Mouse (Mus musculus) midbrain, embryonic 11.5 days (tissue): Measurements from ENCODE around the gene Snrpd2. TPM values are rescaled to one million over a fixed set of nuclear protein-coding genes. Genes with fewer than 3 reads are reported as not detected.
A peak's percentile ranks its signal among the peaks of the same experiment; 100 is the strongest.

Experiments
- ATAC-seq: fragments of 200-750 bp; cut with Nextera tagmentation; 2 replicates; pipeline ENCODE4 v1.8.0; 2017; ENCODE audit warnings: moderate TSS enrichment, moderate library complexity; ENCODE audit not compliant: low FRiP score
- DNase-seq: peaks from one replicate; pipeline ENCODE4 v3.0.0; 2015; ENCODE audit warnings: low spot score; ENCODE audit errors: missing footprints
- H3K27ac ChIP-seq: fragments of 300-500 bp; sonication (generic); 2 replicates; pipeline ENCODE4 v1.5.1; 2014; ENCODE audit warnings: low read depth, low read length
- H3K27me3 ChIP-seq: fragments of 300-500 bp; sonication (generic); 2 replicates; pipeline ENCODE4 v1.6.1; 2014; ENCODE audit warnings: mild to moderate bottlenecking, low read length, moderate library complexity, mixed read lengths; ENCODE audit not compliant: control insufficient read depth, insufficient read depth
- H3K36me3 ChIP-seq: fragments of 300-500 bp; sonication (generic); 2 replicates; pipeline ENCODE4 v1.6.1; 2014; ENCODE audit warnings: mild to moderate bottlenecking, low read length, moderate library complexity, mixed read lengths; ENCODE audit not compliant: control insufficient read depth, insufficient read depth
- H3K4me1 ChIP-seq: fragments of 300-500 bp; sonication (generic); 2 replicates; pipeline ENCODE4 v1.6.1; 2014; ENCODE audit warnings: low read length; ENCODE audit not compliant: control insufficient read depth, insufficient read depth
- H3K4me2 ChIP-seq: fragments of 300-500 bp; sonication (generic); 2 replicates; pipeline ENCODE4 v1.6.1; 2014; ENCODE audit warnings: mild to moderate bottlenecking, moderate library complexity
- H3K4me3 ChIP-seq: fragments of 300-500 bp; sonication (generic); 2 replicates; pipeline ENCODE4 v1.5.1; 2014; ENCODE audit warnings: low read depth, low read length
- H3K9ac ChIP-seq: fragments of 300-500 bp; sonication (generic); 2 replicates; pipeline ENCODE4 v1.6.1; 2014; ENCODE audit warnings: low read length
- H3K9me3 ChIP-seq: fragments of 300-500 bp; sonication (generic); 2 replicates; pipeline ENCODE4 v1.6.1; 2016; ENCODE audit warnings: low read length; ENCODE audit not compliant: control insufficient read depth
- WGBS: fragments of 180-500 bp; shearing (Covaris S2); extraction: QIAGEN DNeasy Blood & Tissue Kit; methylation state at CpG from one replicate; pipeline ENCODE4 v1.1.7; 2014; 5-methylcytosine and 5-hydroxymethylcytosine counted together
- polyA plus RNA-seq: library from polyadenylated mRNA; unstranded; fragments of >200 nt; fragmentation: Nextera tagmentation; extraction: Ambion mirVana; gene quantifications from 2 replicates; pipeline ENCODE4 v1.2.1, GENCODE M21; 2014

The Snrpd2 gene
- polyA plus RNA-seq, 1 experiment from 2014 or later, result 160 TPM

DNA sequence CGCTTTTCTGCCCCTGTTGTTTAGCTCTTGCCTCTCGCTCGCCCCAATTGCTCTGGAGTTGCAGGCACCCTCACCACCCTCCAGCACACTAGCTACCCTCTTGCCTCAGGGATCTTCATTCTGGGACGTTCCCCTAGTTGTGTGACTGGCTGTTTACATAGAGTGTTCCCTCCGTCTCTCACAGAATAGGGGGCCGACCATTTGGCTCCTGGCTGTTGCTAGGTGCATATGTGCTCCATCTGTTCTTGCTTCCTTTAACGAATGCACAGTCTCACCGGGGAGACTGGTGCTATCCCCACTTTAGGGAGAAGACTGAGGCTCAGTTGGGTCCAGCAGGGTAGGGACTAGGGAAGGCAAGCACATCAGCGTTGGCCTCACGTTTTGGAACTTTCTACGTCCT lies 9.1 kb downstream of the Snrpd2 start:
- no peak for ATAC-seq

DNA sequence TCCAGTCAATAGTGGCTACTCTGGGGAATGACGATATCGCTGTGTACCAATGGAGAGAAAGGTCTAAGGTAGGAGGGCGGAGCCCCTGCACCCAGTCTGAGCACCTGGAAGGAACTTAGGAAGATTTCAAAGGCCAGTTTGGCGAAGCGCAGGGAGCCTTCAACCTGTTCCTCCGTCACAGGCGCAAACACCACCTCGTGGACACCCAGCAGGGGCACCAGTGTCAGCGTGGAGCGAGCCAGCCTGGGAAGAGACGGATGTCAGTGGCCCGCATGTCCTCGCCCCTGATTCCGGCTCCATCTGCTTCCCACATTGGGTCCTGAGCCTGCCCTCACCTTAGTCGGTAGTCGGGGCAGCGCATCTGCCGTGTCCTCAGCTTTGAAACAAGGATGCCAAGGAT lies 9.9 kb downstream of the Snrpd2 start:
- no peak for ATAC-seq
- H3K4me2 ChIP-seq, result no peak overlapping the region

More for the DNA sequence above, 9.1 kb downstream of the Snrpd2 start:
- Histone ChIP-seq H3K4me1 (peaks cover 4% of the 10 kb centered on the region), H3K9me3 (no peaks in the 10 kb centered on the region), H3K27ac (no peak overlapping the region), H3K36me3 (no peaks in the 10 kb centered on the region; the same call in 1 of the 2 replicates), H3K4me2 (no peak overlapping the region), H3K9ac (no peak overlapping the region), H3K4me3 (no peak overlapping the region), H3K27me3 (peaks cover 19% of the 10 kb centered on the region)
- no peak for DNase-seq
- WGBS, result 75% methylated on average over 11 of the region's 11 CpGs

DNA sequence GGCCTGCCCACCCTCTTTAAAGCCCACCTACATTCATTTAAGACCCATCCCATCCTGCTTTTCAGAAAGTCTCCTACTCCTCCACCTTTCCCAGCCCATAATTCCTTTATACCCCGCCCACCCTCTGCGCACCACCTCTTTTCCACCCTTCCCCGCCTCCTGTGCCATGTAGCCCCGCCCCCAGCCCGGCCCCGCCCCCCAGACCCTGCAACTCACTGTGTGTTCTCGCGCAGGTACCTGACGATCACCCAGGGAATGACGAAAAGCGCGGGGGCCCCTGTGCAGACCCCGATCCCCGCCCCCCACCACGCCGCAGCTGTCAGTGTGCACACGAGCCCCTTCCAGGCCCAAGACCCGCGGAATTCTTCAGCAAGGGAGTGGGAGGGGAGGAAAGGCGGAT lies 10.6 kb downstream of the Snrpd2 start:
- DNase-seq, result peak; percentile 93
- Histone ChIP-seq H3K36me3 (no peaks in the 10 kb centered on the region), H3K4me2 (peak overlapping the region; percentile 46), H3K4me1 (peaks cover 11% of the 10 kb centered on the region), H3K9me3 (no peaks in the 10 kb centered on the region), H3K27me3 (peaks cover 30% of the 10 kb centered on the region), H3K27ac (no peak overlapping the region), H3K9ac (peak overlapping the region; percentile 11; the same call in 1 of the 2 replicates), H3K4me3 (peak overlapping the region; percentile 22)
- 3% methylated on average over 20 of the region's 20 CpGs for WGBS
- ATAC-seq, result peak; percentile 20; the same call in 1 of the 2 replicates

More for the DNA sequence above, 9.9 kb downstream of the Snrpd2 start:
- 12% methylated on average over 18 of the region's 18 CpGs for WGBS
- no peak for DNase-seq
- Histone ChIP-seq H3K27ac (no peak overlapping the region), H3K4me3 (no peak overlapping the region), H3K9ac (no peak overlapping the region), H3K36me3 (no peaks in the 10 kb centered on the region), H3K27me3 (peaks cover 24% of the 10 kb centered on the region), H3K4me1 (peaks cover 5% of the 10 kb centered on the region), H3K9me3 (no peaks in the 10 kb centered on the region)

DNA sequence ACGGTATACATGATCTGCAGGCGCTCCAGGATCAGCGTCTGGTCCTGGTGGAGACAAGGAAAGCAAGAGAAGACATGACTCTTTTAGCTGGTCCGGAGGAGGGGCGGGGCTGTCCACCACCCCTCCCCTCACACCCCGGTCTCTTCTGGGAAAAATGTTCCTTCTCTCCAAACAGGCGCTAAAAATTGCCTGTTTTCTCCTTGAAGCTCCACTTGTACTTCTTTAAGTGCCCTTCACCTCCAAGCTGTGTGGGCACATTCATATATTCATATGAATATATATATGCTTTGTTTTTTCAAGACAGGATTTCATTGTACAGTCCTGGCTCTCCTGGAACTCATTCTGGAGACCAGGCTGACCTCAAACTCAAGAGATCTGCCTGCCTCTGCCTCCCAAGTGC lies 13.4 kb downstream of the Snrpd2 start:
- Histone ChIP-seq H3K27ac (no peak overlapping the region), H3K4me2 (no peak overlapping the region), H3K9me3 (peaks cover 2% of the 10 kb centered on the region; the same call in 1 of the 2 replicates), H3K27me3 (peaks cover 33% of the 10 kb centered on the region), H3K9ac (no peak overlapping the region), H3K4me1 (peaks cover 13% of the 10 kb centered on the region), H3K4me3 (no peak overlapping the region), H3K36me3 (no peaks in the 10 kb centered on the region)
- 90% methylated on average over 7 of the region's 7 CpGs for WGBS
- ATAC-seq, result no peak
- DNase-seq, result no peak

DNA sequence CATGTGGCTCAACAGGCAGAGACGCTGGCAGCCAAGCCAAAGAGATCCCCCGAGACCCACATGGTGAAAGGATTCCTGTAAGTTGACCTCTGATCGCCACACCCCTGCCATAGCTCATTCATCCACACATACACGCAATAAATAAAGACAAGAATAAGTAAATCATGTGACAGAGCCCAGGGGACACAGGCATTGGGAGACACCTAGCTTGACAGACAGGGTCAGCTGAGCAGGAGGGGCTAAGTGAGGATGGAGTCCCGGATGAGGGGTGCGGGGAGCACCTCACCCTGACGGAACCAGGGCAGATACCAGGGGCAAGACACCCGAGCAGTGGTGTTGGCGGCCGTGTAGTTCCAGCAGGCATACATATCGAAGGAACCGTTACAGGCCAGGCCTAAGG lies 14.2 kb downstream of the Snrpd2 start:
- Histone ChIP-seq H3K4me2 (no peak overlapping the region), H3K4me3 (no peak overlapping the region), H3K36me3 (no peaks in the 10 kb centered on the region), H3K4me1 (peaks cover 13% of the 10 kb centered on the region), H3K27me3 (peaks cover 33% of the 10 kb centered on the region), H3K9ac (no peak overlapping the region), H3K27ac (no peak overlapping the region), H3K9me3 (peaks cover 2% of the 10 kb centered on the region; the same call in 1 of the 2 replicates)
- ATAC-seq (no peak), DNase-seq (no peak)
- 34% methylated on average over 12 of the region's 12 CpGs for WGBS

DNA sequence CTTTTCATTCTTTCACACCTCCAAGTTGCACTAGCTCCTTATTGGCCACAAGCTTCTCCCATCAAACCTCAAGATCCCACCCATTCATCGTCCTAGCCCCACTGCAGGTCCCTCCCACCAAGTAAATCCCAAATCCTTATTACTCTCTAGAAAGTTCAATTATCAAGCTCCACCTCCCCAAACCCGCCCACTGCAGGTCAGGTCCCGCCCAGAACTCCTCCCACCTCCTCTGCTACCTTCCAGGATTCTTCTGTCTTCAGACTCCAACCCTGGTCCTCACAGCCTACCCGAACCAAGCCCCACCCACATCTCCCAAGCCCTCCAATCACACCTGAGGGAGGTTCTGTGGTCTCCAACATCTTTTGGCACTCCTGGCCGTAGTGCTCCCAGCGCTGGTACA lies 14.7 kb downstream of the Snrpd2 start:
- Histone ChIP-seq H3K9me3 (peaks cover 2% of the 10 kb centered on the region; the same call in 1 of the 2 replicates), H3K9ac (no peak overlapping the region), H3K4me3 (no peak overlapping the region), H3K27ac (no peak overlapping the region), H3K4me1 (peaks cover 13% of the 10 kb centered on the region), H3K4me2 (0 out of 2 replicates have a peak overlapping the region, but pooled peaks have one; percentile 11), H3K27me3 (peaks cover 32% of the 10 kb centered on the region), H3K36me3 (no peaks in the 10 kb centered on the region)
- ATAC-seq, result no peak
- 1% methylated on average over 6 of the region's 6 CpGs for WGBS
- DNase-seq, result no peak

DNA sequence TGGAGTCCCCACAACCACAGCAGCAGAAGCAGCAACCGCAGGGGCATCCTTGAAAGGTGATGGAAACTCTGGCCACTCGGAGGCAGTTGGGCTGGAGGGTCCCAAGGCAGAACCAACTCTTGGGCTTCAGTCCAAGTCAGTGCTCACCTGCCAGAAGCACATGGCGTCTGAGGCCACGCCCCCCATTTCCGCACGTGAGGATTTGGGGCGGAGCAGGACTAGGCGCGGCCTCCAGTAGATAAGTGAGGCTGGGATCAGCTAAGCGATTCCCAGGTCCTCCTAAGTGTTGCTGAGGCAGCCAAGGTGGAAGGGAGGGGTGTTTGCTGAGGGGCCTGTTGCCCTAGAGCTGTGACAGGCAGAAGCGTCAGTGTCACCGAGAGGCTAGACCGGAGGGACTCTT lies 15.5 kb downstream of the Snrpd2 start:
- Histone ChIP-seq H3K4me1 (peaks cover 13% of the 10 kb centered on the region), H3K9me3 (peaks cover 2% of the 10 kb centered on the region; the same call in 1 of the 2 replicates), H3K4me3 (no peak overlapping the region), H3K9ac (no peak overlapping the region), H3K27me3 (peaks cover 25% of the 10 kb centered on the region), H3K4me2 (peak overlapping the region; percentile 13; the same call in 1 of the 2 replicates), H3K27ac (no peak overlapping the region), H3K36me3 (no peaks in the 10 kb centered on the region)
- WGBS, result 2% methylated on average over 13 of the region's 13 CpGs
- no peak for DNase-seq
- no peak for ATAC-seq

DNA sequence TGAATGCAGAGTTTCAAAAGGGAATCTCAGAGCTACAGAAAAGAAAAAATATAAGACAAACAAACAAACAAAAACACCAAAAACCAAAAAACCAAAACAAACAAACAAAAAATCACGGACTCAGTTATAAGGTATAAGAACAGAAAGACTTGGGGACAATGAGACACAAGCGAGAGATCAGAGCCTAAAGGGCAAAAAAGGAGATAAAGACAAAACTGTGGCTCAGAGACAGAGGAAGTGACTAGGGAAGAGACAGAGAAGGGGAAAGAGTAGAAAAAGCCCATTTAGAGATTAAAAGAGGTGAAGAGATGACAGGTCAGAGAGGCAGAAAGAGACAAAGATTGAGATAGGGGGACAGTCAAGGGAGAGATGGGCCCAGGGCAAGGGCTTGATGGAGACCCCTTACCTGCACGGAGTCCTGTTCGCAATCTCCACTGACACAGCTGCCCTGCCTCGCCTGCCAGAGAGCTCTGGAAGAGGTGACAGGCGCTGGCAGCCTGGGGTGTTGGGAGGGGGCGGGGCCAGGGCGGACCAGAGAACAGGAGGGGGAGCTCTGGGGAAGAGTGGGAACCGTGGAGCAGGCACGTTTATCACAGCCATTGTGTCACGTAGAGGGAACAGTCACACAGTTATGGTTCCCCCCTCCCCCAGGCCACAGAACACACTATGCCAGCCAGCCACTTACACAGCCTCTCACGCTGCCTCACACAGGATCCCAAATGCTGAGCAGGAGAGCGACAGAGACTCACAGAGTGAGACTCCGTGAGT lies 16.3 kb downstream of the Snrpd2 start, which contains the start of gene Gipr:
Gene Gipr (minus strand): TSS at position 472 of the 768 bp plus-strand sequence.
- Histone ChIP-seq H3K4me1 (peaks cover 13% of the 10 kb centered on the region), H3K36me3 (no peaks in the 10 kb centered on the region), H3K9ac (peak within 1 kb of the TSS; percentile 27; the same call in 1 of the 2 replicates), H3K4me3 (no peak within 1 kb of the TSS), H3K27ac (no peak within 1 kb of the TSS), H3K27me3 (peaks cover 21% of the 10 kb centered on the region), H3K4me2 (peak within 1 kb of the TSS; percentile 13), H3K9me3 (peaks cover 2% of the 10 kb centered on the region; the same call in 1 of the 2 replicates)
- WGBS, result 12% methylated on average over 14 of the region's 14 CpGs
- DNase-seq (no peak), ATAC-seq (peak; percentile 45; the same call in 1 of the 2 replicates)

DNA sequence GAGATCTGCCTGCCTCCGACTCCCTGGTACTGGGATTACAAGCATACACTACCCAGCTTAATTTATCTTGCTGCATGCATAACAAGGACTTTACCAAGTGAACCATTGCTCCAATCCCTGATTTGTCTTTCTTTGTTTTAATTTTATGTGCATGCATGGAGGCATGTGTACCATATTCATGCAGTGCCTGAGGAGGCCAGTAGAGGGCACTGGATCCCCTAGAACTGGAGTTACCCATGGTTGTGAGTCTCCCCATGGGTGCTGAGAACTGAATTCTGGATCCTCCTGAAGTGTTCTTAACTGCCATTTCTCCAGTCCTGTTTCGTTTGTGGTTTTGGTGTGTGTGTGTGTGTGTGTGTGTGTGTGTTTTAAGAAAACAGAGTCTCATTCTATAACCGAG lies 17.5 kb downstream of the Snrpd2 start:
- H3K9me3 ChIP-seq, result peaks cover 2% of the 10 kb centered on the region; the same call in 1 of the 2 replicates
- H3K9ac ChIP-seq, result no peak overlapping the region
- DNase-seq, result no peak
- H3K36me3 ChIP-seq, result no peaks in the 10 kb centered on the region
- H3K27me3 ChIP-seq, result peaks cover 21% of the 10 kb centered on the region
- no peak for ATAC-seq
- no peak overlapping the region for H3K27ac ChIP-seq
- 88% methylated on average over 3 of the region's 3 CpGs for WGBS
- H3K4me2 ChIP-seq, result no peak overlapping the region
- H3K4me3 ChIP-seq, result no peak overlapping the region
- H3K4me1 ChIP-seq, result peaks cover 13% of the 10 kb centered on the region
